Mouse (Mus musculus) frontal cortex, adult (tissue): ENCODE measurements around the gene Zfp784.
"Not testable (repeated sequence)": the region's sequence is repeated elsewhere in the genome, so short reads cannot be mapped to it uniquely, and the experiment has no call there.

ENCODE experiments used
- ATAC-seq: cut with Nextera tagmentation; 2 replicates; pipeline ENCODE4 v1.9.2; 2017; ENCODE audit warnings: mild to moderate bottlenecking, moderate library complexity, mixed read lengths; ENCODE audit not compliant: low TSS enrichment

Gene Zfp784

DNA sequence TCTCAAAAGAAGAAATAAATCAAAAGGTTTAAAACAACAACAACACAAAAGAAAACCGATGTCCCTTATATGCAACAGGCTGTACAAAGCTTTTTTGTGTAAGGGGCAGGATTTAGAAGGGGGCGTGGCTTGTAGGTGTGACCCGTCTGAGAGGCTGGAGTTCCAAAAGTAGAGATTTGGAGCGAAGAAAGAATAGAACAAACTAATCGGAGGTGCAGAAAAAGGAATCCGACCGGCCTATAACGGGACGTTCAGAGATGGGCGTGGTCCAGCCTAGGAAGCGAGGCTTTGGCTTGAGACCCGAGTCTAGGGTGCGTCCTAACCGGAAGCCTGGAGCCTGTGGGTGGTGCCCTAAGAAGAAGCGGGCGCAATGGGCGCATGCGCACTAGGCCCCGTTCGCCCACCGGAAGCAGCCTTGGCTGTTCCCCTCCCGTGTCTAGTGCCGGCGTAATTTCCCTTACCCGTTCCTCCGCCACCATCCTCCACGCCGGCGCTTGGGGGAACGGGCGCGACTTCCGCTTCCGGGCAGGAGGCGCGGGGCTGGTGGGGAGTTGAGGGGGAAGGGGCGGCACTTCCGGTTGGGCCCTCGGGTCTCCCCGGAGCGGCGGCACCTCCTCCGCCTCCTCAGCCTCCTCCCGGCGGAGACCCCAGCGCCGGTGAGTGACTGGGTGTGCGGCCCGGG lies 18.1 kb downstream of the Zfp784 start, which contains the start of the genes Zfp865 and Ccdc106:
TSS of gene Zfp865 (plus strand) at position 377 of the 682 bp plus-strand sequence.
TSS of gene Ccdc106 (plus strand) at position 554 of the 682 bp plus-strand sequence.
- peak; percentile 92 for ATAC-seq

DNA sequence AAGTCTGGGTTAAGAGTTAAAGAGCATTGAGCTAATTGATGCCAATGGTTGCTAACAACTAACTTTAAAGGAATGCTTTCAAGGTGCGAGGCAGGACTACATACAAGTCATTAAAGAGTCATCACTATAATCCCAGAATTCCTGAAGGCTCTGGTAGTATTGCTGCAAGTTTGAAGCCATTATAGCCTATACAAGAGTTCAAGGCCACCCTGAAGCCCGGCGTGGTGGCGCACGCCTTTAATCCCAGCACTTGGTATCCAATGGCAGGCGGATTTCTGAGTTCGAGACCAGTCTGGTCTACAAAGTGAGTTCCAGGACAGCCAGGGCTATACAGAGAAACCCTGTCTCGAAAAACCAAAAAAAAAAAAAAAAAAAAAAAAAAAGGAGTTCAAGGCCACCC lies 18.7 kb downstream of the Zfp784 start:
- ATAC-seq, result not testable (repeated sequence)

DNA sequence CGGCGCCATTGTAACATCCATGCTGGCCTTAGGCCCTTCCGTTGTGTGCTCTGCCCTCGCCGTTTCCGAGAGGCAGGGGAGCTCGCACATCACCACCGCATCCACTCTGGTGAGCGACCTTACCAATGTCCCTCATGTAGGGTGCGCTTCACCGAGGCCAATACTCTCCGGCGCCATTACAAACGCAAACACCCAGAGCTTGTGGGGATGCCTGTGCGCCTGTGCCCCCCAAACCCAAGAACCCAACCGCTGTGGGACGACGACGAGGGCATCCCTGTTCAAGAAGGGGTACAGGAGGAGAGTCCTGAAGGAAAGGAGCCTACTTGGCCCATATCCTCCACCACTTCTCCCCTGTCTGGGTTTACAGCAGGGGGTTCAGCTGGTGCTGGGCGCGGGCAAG lies 20.3 kb downstream of the Zfp784 start:
- no peak for ATAC-seq

- no peak for ATAC-seq
These were observed 20.9 kb downstream of the Zfp784 start for GRCm38 (mm10) chr7:5017352-5017751.

DNA sequence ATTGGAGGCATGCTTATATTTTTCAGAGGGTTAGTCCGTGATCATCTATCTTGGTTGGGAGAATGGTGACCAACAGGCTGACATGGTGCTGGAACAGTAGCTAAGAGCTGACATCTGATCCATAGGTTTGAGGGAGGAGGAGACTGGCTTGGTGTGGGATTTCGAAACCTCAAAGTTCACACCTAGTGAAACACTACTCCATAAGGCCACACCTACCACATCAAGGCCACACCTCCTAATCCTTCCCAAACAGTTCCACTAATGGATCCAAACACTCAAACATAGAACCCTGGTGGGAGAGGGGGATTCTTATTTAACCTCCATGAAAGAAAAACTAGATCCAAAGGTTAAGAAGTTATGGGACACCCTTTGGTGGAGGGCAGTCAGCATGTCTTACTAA lies 21.3 kb downstream of the Zfp784 start:
- no peak for ATAC-seq

DNA sequence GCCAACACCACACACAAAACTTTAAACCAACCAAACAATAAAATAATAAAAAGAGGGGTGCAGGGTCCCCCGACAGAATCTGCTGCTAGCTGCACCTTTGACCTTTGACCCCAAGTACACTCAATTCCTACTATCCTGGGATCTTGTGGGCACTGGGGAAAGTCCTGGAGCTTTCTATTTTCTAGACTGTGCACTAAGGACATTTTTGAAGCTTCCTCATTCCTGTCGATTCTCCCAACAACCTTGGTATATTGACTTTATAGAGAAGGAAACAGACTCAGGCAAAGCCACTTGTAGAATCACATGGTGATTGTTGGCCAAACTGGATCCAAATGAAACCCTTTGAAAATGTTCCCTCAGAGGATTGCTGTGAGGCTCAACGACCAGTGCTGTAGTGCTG lies 22.2 kb downstream of the Zfp784 start:
- no peak for ATAC-seq

DNA sequence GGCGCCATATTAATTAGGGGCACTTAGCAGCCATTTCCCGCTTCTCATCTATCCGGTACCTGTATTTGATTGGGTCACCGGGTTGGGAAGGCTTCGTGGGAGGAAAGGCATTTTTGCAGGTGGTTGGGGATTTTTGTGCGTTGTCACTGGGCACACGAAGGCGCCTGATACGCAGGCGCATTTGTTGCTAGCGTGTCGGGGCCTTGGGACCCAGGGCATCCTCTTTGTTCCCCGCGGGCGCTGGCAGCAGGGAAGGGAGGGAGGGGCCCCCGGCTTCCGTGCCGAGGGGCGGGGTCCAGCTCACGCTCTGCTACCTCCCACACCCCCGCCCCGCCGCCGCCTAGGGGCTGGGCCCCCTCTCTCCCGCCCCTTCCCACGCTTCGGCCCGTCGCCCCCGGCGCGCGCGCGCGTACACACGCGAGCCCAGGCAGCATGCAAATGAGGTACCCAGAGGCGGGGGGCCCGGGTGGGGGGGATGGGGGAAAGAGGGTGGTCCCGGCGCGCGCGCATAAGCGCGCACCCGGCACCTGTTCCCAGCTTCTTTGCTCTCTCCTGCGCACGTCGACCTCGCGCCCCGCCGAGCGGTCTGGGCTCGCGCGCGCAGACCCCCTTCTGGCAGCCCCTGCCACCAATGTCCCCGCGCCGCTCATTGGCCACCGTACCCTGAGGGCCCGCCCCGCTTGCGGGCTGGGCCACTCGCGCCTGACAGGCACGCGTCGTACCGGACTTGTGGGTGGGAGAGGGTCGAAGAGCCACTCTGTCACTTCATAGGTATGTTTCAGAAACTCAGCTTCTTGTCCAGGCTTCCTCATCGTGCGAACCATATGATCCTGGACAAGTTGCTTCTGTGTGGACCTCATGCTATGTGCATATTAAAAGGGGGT lies 22.9 kb downstream of the Zfp784 start, which contains the start of gene Gm44973:
TSS of gene Gm44973 (plus strand) at position 379 of the 884 bp plus-strand sequence.
- ATAC-seq, result peak; percentile 67

DNA sequence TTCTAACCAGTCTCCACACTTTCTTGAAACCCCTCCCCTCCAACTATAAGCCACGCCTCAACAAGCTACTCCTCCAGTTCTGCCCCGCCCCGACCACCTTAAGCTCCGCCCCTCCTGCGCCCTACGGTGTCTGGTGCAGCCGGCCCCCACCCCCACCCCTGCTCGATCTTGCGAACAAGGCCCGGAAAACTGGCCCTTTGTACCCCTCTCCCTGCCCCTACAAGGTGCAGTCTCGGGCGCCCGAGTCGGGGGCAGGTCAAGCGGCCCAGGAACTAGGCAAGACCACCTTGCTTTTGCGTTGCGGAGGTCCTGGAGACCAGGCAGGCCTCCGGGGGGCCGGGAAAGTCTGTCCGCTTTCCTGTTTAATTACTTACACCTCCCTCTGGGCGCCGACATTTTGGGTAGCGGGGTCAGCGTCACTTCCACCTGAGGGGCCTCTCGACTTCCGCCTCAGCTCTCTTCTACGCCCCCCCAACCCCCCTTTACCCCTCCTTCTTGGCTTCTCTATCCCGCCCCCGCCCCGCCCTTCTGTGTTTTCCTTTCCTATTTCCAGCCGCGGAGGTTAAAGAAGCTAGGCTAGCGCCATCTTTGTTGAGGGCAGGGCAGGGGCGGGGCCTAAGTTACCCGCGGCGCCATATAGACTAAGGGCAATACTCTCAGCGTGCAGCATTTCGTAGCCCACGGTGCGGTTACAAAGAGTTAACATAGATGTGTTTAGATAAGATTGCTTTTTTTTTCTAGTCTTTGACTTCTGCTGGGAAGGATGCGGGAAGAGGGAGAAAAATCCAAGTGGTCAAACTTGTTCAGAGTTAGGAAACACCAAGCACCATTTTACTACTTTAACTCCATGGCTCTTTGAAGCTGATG lies 23.8 kb downstream of the Zfp784 start, which contains the start of the genes Zfp524 and Fiz1:
TSS of gene Zfp524 (plus strand) at position 165 of the 867 bp plus-strand sequence.
TSS of gene Fiz1 (minus strand) at position 447 of the 867 bp plus-strand sequence.
- peak; percentile 62 for ATAC-seq

- ATAC-seq, result no peak
These were observed 25.3 kb downstream of the Zfp784 start for GRCm38 (mm10) chr7:5012681-5013513.

GRCm38 (mm10) chr7:5008229-5008628 lies 30.0 kb downstream of the Zfp784 start:
- ATAC-seq, result no peak

DNA sequence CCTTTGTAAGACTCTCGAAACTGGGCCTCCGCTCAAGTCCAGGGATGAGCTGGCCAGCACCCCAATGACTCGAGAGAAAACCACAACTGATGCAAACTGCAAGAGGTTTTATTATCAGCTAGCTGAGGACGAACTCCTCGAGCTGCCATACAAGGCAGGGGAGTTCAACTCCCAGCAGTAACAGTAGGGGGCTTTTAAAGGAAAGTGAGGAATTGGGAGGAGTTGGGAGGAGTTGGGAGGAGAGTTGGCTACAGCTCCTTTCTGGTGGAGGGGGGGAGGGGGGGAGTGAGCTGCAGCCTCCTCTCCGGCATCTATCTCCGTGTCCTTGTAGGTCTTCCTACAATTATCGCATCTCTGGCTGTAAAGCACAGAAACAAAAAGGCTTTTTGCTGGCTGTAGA lies 35.4 kb downstream of the Zfp784 start:
- not testable (repeated sequence) for ATAC-seq

GRCm38 (mm10) chr7:4999876-5000275 lies 38.4 kb downstream of the Zfp784 start:
- no peak for ATAC-seq

GRCm38 (mm10) chr7:4996934-4997333 lies 41.3 kb downstream of the Zfp784 start:
- no peak for ATAC-seq

- ATAC-seq, result peak; percentile 72
These were observed 42.0 kb downstream of the Zfp784 start, which contains the start of gene Zfp579 for GRCm38 (mm10) chr7:4996003-4996895. Gene Zfp579, minus strand, starts transcription at chr7:4996158.

DNA sequence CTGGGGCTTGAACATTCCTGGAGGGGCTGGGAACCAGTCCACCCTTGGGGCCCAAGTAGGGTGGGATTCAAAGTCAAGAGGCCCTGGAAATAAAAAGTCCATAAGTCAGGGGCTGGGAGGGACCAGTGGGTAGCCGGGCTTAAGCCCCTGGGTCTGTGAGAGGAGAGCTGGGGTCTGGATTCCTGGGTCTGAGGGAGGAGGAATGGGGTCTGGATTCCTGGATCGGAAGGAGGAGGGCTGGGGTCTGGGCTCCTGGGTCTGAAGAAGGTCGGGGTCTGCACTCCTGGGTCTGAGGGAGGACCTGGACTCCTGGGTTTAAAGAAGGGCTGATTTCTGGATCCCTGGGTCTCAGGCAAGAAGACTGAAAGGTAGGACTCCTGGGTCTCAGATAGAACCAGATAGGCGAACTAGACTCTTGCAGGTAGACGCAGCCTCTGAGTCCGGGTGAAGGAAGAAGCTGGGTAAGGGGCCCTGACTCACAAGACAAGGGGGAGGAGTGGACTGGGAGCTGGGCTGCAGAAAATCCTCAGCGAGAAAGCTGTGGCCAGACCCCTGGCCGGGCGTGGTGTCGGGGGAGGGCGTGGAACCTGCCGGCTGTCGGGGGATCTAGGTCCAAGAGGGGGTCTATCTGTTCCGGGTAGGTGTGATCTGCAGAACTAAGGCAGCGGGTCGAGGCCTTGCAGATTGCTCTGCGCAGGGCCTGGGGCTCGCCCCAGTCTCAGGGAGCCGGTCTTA lies 42.8 kb downstream of the Zfp784 start:
- ATAC-seq, result peak; percentile 10; the same call in 1 of the 2 replicates

DNA sequence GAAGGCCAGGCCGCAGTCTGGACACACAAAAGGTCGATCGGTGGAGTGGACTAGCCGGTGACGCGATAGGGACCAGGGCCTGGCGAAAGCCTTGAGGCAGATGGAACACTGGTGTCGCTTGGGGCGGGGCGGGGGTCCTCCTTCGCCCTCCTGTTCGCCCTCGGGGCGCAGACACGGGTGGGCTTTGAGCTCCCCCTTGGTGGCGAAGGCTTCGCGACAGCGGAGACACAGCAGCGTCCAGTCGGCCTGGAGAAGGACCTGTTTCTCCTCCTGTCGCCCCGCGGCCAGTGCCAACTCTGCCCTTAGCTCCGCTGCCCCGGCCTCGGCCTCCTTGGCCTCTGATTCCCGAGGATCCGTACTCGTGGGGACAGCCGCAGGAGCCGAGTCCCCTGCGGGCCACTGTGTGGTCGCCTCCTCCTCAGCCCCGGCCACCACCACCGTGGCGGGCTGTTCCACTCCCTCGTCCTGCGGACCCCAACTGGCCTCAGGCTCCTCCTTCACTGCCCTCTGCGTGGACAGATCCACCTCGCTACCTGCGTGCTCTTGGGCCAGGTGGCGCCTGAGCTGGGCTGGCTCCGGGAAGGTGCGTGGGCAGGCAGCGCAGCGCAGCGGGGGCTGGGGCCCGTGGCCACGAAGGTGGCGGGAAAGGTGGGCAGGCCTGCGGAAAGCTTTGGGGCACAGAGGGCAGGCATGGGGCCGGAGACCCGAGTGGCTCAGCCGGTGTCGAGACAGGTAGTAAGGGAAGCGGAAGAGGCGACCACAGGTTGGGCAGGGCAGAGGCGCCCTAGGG lies 44.1 kb downstream of the Zfp784 start:
- no peak for ATAC-seq

DNA sequence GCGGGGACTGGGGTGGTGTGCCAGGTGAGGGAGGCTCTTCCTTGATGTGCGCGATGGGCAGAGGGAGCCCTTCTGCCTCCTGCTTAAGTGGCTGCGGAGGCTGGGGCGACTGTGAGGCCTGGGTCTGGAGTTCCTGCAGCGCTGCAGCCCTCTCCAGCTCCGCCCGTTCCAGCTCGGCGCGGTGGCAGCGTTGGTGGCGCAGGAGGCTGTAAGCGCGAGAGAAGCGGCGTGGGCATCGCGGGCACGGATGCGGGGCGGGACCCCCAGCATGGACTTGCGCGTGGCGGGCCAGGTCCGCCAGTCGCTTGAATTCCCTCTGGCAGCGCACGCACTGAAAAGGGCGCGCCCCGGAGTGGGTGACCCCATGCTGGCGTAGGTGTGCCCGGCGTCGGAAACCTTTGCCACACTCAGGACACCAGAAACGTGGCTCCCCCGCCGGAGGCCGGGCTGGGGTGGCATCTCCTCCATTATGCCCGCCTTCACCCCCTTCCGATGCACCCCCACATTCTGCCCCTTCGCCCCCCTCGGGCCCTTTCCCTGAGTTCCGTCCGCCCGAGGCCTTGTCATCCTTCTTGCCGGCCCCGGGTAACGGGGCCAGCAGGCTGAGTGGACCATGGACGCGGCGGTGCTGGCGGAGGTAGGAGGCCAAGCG lies 44.8 kb downstream of the Zfp784 start:
- ATAC-seq, result no peak
